Mouse (Mus musculus): ENCODE results near the gene Pdcd11.

GRCm38 (mm10) chr19:47178001-47178400 is 87.4 kb downstream of the Pdcd11 start:
- TF ChIP-seq EP300 (IDR thresholded peaks at IDR 0.05; ENCODE audit: low read depth), result no peak
- TF ChIP-seq CTCF (IDR thresholded peaks at IDR 0.05; ENCODE audit: low read depth), result peak; percentile 36
